Mouse (Mus musculus): ENCODE measurements around the gene Rpl23a. TPM values are rescaled to one million over a fixed set of nuclear protein-coding genes. Genes with fewer than 3 reads are reported as not detected.
A peak's percentile ranks its signal among the peaks of the same experiment; 100 is the strongest.
"Not testable (repeated sequence)": the region's sequence is repeated elsewhere in the genome, so short reads cannot be mapped to it uniquely, and the experiment has no call there.

Gene Rpl23a
- polyA plus RNA-seq, 1 experiment from 2014 or later = 983 TPM

DNA sequence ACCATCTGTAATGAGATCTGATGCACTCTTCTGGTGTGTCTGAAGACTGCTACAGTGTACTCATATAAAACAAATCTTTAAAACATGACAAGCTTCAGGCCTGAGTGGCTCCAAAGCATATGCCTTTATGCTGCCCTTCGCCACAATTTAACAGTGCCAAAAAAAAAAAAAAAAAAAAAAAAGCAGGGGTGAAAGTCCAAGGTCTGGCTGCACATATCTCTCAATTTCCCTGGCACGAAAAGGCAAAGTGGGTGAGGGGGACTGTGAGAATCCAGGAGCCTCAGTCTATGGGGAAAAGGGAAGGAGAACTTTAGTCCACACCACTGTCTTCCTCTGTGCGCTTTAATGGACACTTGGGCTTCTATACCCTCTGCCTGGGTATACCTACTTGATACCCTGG is 19.0 kb upstream of the Rpl23a start:
- Histone ChIP-seq H3K4me2 (replicated peaks) (no peak overlapping the region), H3K9ac (no peak overlapping the region), H3K27ac (no peak overlapping the region), H3K4me3 (no peak overlapping the region), H3K36me3 (peaks cover 36% of the 10 kb centered on the region), H3K9me3 (replicated peaks) (no peaks in the 10 kb centered on the region), H3K4me1 (peaks cover 2% of the 10 kb centered on the region; the same call in 1 of the 2 replicates), H3K27me3 (no peaks in the 10 kb centered on the region)
- WGBS = 93% methylated on average over 3 of the region's 3 CpGs
- ATAC-seq (ENCODE audit: low FRiP score) = no peak

DNA sequence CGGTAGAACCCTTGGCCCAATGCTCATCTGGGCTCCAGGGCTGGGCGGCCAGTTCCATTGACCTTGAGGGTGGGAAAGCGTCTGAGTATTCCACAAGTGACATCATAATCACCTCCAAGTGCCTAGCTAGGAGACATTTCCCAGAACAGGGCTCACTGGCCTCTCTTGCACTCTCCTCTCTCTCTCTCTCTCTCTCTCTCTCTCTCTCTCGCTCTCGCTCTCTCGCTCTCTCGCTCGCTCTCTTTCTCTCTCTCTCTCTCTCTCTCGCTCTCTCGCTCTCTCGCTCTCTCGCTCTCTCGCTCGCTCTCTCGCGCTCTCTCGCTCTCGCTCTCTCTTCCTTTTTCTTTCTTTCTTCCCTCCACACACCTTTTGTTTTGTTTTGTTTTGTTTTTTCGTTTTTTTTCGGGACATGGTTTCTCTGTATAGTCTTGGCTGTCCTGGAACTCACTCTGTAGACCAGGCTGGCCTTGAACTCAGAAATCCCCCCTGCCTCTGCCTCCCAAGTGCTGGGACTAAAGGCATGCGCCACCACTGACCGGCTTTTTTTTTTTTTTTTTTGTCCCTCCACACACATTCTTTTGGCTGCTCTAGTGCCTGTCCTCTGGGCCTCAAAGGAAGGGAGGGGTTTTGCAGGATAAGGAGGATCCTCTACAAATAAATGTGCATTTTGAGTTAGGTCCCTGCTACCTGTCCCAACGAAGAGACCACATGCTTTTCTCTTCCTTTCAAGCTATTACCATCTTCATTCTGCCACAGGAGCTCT is 11.9 kb upstream of the Rpl23a start:
- Histone ChIP-seq H3K36me3 (peaks cover 29% of the 10 kb centered on the region), H3K4me3 (peak overlapping the region; percentile 34), H3K27me3 (no peaks in the 10 kb centered on the region), H3K9ac (0 out of 2 replicates have a peak overlapping the region, but pooled peaks have one; percentile 41), H3K27ac (no peak overlapping the region), H3K9me3 (replicated peaks) (no peaks in the 10 kb centered on the region), H3K4me2 (replicated peaks) (peak overlapping the region; percentile 51), H3K4me1 (peaks cover 12% of the 10 kb centered on the region)
- ATAC-seq (ENCODE audit: low FRiP score) = no peak
- WGBS = 59% methylated on average over 23 of the region's 23 CpGs

DNA sequence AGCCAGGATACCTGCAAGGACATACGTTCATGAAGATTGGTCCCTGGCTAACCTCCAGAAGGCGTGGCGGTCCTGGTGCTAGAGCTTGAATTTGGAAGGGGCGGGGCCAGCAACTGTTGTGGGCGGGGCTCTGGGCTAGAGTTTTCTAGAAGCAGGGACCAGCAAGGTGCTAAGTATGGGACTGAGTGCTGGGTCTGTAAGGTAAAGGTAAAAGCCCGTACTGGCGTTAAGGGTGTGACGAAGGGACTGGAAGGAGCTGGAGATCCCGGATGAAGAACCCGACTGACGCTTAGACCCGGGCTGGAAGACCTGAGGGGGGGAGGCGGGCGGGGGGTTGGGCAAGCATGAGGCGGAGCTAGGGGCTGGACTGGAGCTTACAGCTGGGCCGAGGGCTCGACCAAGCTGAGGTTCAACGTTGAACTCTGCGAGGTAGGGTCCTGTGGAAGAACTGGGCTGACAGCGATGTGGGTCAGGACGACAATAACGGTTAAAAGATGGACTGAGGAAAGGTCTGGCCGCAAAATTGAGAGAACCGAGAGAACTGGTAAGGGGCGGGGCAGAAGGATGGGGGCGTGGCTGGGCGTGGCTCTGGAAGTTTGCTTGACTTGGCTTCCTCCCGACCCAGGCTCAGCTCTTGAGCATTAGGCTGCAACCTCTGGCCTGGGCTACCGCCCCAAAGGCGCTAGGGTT is 11.2 kb upstream of the Rpl23a start:
- Histone ChIP-seq H3K27ac (no peak overlapping the region), H3K9me3 (replicated peaks) (no peaks in the 10 kb centered on the region), H3K4me3 (peak overlapping the region; percentile 34), H3K9ac (0 out of 2 replicates have a peak overlapping the region, but pooled peaks have one; percentile 41), H3K36me3 (peaks cover 30% of the 10 kb centered on the region), H3K4me1 (peaks cover 20% of the 10 kb centered on the region), H3K27me3 (no peaks in the 10 kb centered on the region), H3K4me2 (replicated peaks) (peak overlapping the region; percentile 51)
- WGBS = 2% methylated on average over 30 of the region's 30 CpGs
- peak; percentile 55; the same call in 1 of the 2 replicates for ATAC-seq (ENCODE audit: low FRiP score)

DNA sequence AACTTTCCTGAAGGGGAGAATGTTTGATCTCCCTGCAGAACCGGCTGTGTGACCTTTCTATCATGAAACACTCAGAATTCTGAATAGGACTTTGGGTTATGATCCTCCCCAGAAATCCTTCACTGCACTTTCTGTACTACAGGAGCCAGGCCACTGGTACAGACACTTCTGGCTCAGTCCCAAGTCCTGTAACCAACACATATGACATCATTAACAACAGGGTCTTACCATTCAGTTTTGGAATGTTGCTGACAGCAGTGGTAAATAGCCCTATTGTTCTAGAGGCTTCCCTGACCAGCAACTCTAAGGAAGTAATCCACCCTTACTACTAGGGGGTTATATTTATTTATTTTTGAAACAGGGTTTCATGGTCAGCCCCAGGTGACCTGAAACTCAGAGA is 9.7 kb upstream of the Rpl23a start, which contains the start of gene Proca1:
Gene Proca1, plus strand, starts transcription at position 280 of the 400 bp plus-strand sequence.
- peaks cover 25% of the 10 kb centered on the region for H3K4me1 ChIP-seq
- no peak within 1 kb of the TSS for H3K27ac ChIP-seq
- no peaks in the 10 kb centered on the region for H3K9me3 ChIP-seq (replicated peaks)
- WGBS = 85% methylated on average over 1 of the region's 1 CpGs
- H3K27me3 ChIP-seq = no peaks in the 10 kb centered on the region
- H3K4me2 ChIP-seq (replicated peaks) = peak within 1 kb of the TSS; percentile 51
- H3K4me3 ChIP-seq = peak within 1 kb of the TSS; percentile 34
- H3K36me3 ChIP-seq = peaks cover 30% of the 10 kb centered on the region
- no peak within 1 kb of the TSS for H3K9ac ChIP-seq
- no peak for ATAC-seq (ENCODE audit: low FRiP score)

DNA sequence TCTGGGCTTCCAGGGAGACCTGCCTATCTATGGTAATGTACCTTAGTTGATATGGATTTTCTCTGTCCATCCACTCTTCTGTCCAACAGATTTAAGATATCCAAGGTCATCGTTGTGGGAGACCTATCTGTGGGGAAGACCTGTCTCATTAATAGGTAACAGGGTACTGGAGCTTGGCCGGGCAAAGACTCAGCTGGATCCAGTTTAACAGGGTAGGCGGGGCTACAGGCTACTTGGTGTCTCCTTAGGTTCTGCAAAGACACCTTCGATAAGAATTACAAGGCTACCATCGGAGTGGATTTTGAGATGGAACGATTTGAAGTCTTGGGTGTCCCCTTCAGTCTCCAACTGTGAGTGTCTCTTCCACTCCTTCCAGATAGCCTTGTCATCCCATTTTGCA is 6.7 kb upstream of the Rpl23a start:
- WGBS = 64% methylated on average over 6 of the region's 6 CpGs

DNA sequence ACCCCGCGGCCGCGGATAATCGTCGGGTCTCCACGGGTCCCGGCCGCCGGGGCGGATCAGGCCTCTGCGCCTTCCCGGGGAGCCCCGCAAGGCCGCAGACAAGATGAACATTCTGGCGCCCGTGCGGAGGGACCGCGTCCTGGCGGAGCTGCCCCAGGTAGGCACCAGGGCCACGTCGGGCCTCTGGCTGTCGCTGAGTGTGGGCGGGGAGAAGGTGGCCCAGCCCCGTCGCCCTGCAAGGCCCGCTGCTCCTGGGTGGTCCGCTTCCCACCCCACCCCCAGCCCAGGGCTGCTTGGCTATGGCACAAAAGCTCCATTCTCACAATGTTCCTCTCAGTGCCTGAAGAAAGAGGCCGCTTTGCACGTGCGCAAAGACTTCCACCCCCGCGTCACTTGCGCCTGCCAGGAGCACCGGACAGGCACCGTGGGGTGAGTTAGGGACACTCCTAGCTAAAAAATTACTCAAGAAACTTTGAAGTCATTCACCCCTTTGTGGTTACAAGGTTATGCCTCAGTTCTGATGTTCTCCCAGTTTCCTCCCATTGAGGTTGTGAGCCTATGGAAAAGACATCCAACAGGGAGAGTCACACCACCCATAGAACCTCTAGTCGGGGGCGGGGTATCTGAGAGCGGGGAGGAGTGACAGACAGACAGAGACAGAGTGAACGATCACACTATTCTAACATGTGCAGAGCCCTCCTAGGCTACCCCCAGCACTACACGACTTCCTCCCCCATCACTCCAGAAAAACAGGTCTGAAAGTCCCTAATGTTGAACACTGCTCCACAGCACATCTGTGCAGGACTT is 6.1 kb upstream of the Rpl23a start:
- peak; percentile 83 for ATAC-seq (ENCODE audit: low FRiP score)
- H3K9ac ChIP-seq = peak overlapping the region; percentile 89
- peak overlapping the region; percentile 65 for H3K4me2 ChIP-seq (replicated peaks)
- H3K36me3 ChIP-seq = peaks cover 30% of the 10 kb centered on the region
- WGBS = under 1% methylated on average over 42 of the region's 42 CpGs
- H3K9me3 ChIP-seq (replicated peaks) = no peaks in the 10 kb centered on the region
- H3K4me3 ChIP-seq = peak overlapping the region; percentile 76
- H3K27ac ChIP-seq = peak overlapping the region; percentile 96
- H3K27me3 ChIP-seq = no peaks in the 10 kb centered on the region
- H3K4me1 ChIP-seq = peaks cover 18% of the 10 kb centered on the region

More for the DNA sequence above, 6.7 kb upstream of the Rpl23a start:
- H3K9me3 ChIP-seq (replicated peaks) = no peaks in the 10 kb centered on the region
- H3K27me3 ChIP-seq = no peaks in the 10 kb centered on the region
- no peak for ATAC-seq (ENCODE audit: low FRiP score)
- peak overlapping the region; percentile 89; the same call in 1 of the 2 replicates for H3K9ac ChIP-seq
- H3K36me3 ChIP-seq = peaks cover 30% of the 10 kb centered on the region
- H3K4me2 ChIP-seq (replicated peaks) = peak overlapping the region; percentile 65
- peaks cover 24% of the 10 kb centered on the region for H3K4me1 ChIP-seq
- peak overlapping the region; percentile 96 for H3K27ac ChIP-seq
- peak overlapping the region; percentile 76; the same call in 1 of the 2 replicates for H3K4me3 ChIP-seq

DNA sequence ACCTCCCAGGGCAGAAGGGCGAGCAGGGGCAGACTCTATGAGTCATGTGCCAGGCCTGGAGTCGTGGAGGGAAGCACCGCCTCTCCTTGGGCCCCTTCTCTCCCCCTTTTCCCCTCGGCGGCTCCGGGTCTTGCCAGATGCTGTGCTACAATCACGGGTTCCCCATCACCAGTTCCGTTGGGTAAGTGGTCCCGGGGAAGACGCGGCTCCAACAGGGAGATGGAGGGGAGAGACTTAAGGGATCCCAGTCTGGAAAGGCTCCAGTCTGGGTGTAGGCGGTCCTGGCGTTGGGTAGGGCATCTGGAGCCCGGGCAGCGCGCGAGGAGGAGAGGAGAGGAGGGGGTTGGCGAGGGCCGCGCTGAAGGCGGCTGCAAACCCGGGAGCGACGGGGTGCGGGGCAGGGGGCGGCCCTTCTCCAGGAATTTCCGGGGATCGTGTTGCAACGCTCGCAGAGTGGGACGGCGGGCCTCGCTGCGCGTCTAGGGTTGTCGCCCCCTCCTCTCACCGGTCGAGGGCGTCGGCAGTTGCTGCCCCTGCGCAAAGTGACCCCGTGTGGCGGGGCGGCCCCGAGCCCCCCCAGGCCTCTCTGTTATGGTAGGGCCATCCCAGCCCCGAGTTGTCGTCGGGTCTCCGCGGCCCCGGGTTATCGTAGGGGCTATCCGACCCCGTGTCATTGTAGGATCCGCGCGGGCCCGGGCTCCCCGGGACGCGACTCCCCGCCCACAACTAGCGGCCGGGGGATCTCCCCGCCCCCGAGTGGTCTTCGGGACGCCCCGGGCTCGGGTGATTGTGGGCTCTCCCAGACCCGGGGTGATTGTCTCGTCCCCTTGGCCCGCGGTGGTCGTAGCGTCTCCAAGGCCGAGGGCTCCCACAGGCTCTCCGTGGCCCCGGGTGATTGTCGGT is 5.2 kb upstream of the Rpl23a start, which contains the start of gene Rab34:
Gene Rab34, plus strand, starts transcription at position 100 of the 903 bp plus-strand sequence.
- no peaks in the 10 kb centered on the region for H3K27me3 ChIP-seq
- ATAC-seq (ENCODE audit: low FRiP score) = peak; percentile 70
- peak within 1 kb of the TSS; percentile 76 for H3K4me3 ChIP-seq
- no peaks in the 10 kb centered on the region for H3K9me3 ChIP-seq (replicated peaks)
- peak within 1 kb of the TSS; percentile 96 for H3K27ac ChIP-seq
- peaks cover 21% of the 10 kb centered on the region for H3K4me1 ChIP-seq
- H3K4me2 ChIP-seq (replicated peaks) = peak within 1 kb of the TSS; percentile 65
- peak within 1 kb of the TSS; percentile 89 for H3K9ac ChIP-seq
- H3K36me3 ChIP-seq = peaks cover 26% of the 10 kb centered on the region
- WGBS = under 1% methylated on average over 76 of the region's 80 CpGs

DNA sequence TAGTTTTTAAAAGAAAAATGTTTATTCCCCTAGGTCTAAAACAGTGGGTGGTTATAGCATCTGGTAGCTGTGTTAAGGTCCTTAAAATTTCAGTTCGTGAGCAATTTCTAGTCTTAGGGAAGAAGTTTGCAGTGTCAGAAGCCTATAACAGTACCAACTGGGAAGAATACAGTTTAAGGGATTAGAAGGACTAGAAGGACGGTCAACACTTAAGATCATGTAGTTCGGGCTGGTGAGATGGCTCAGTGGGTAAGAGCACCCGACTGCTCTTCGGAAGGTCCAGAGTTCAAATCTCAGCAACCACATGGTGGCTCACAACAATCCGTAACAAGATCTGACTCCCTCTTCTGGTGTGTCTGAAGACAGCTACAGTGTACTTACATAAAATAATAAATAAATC is 1.3 kb upstream of the Rpl23a start:
- Histone ChIP-seq H3K36me3 (peaks cover 17% of the 10 kb centered on the region), H3K4me1 (peaks cover 35% of the 10 kb centered on the region)
- WGBS = 94% methylated on average over 6 of the region's 6 CpGs
- not testable (repeated sequence) for H3K27ac ChIP-seq; H3K4me3 ChIP-seq; H3K4me2 ChIP-seq (replicated peaks); H3K9me3 ChIP-seq (replicated peaks); H3K27me3 ChIP-seq; ATAC-seq (ENCODE audit: low FRiP score); H3K9ac ChIP-seq

DNA sequence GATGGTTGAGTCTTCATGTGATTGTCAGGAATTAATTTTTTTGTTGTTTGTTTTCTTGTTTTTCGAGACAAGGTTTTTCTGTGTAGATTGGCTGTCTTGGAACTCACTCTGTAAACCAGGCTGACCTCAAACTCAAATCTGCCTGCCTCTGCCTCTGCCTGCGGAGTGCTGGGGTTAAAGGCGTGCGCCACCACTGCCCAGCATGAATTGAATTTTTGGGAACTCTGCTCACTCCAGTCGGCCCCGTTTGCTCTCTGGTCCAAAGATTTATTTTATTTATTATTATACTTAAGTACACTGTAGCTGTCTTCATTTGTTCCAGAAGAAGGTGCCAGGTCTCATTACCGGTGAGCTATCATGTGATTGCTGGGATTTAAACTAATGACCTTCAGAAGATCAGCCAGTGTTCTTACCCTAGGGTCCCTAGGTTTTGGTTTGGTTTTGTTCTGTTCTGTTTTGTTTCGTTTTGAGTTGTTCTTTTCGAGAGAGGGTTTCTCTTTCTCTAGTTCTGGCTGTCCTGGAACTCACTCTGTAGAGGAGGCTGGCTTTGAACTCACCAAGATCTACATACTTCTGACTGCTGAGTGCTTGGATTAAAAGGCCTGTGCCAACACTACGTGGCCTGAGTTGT is 615 bp upstream of the Rpl23a start:
- ATAC-seq (ENCODE audit: low FRiP score) = 0 out of 2 replicates have a peak, but pooled peaks have one; percentile 6

DNA sequence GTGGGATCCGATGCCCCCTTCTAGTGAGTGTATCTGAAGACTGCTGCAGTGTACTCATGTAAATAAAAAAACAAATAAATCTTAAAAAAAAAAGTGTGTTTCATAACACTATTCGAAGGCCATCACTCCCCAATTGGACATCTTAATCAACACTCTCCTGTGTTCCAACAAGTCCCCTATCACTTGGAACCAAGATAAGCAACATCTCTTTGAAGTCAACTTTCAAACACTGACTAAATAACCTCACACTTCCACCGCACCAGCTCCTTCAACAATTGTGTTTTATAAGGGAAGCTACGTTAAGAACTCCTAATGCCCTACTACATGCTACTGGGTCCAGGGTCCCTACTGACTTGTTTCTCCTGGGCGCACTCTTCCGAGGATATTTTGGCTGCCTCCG is 934 bp downstream of the Rpl23a start:
- peak overlapping the region; percentile 76 for H3K4me3 ChIP-seq
- ATAC-seq (ENCODE audit: low FRiP score) = no peak
- peaks cover 22% of the 10 kb centered on the region for H3K36me3 ChIP-seq
- peak overlapping the region; percentile 76 for H3K4me2 ChIP-seq (replicated peaks)
- H3K27me3 ChIP-seq = no peaks in the 10 kb centered on the region
- peak overlapping the region; percentile 95 for H3K27ac ChIP-seq
- H3K9me3 ChIP-seq (replicated peaks) = no peaks in the 10 kb centered on the region
- 10% methylated on average over 7 of the region's 7 CpGs for WGBS
- peaks cover 46% of the 10 kb centered on the region for H3K4me1 ChIP-seq
- peak overlapping the region; percentile 92 for H3K9ac ChIP-seq

More for the DNA sequence above, 615 bp upstream of the Rpl23a start:
- no peaks in the 10 kb centered on the region for H3K9me3 ChIP-seq (replicated peaks)
- H3K4me2 ChIP-seq (replicated peaks) = peak overlapping the region; percentile 41
- 53% methylated on average over 10 of the region's 10 CpGs for WGBS
- no peaks in the 10 kb centered on the region for H3K27me3 ChIP-seq
- peaks cover 40% of the 10 kb centered on the region for H3K4me1 ChIP-seq
- peak overlapping the region; percentile 76; the same call in 1 of the 2 replicates for H3K4me3 ChIP-seq
- no peak overlapping the region for H3K27ac ChIP-seq
- H3K9ac ChIP-seq = peak overlapping the region; percentile 13
- peaks cover 22% of the 10 kb centered on the region for H3K36me3 ChIP-seq

All from hindbrain, embryonic 12.5 days (tissue).